Mouse (Mus musculus): ENCODE results near the gene Nr2c2. TPM values are rescaled to one million over a fixed set of nuclear protein-coding genes. Genes with fewer than 3 reads are reported as not detected.

Nr2c2 gene
- not detected in 2 replicates for polyA plus RNA-seq (2012; ENCODE audit: insufficient read depth, insufficient read length, low replicate concordance, missing spikeins)

- Histone ChIP-seq H3K4me1 (ENCODE audit: control insufficient read depth, insufficient read depth, low read length) (no peaks in the 10 kb centered on the region; the same call in 1 of the 2 replicates), H3K4me3 (ENCODE audit: insufficient read depth, low read depth, low read length) (peak within 1 kb of the TSS; percentile 98), H3K27ac (ENCODE audit: insufficient read depth, low read depth, low read length) (peak within 1 kb of the TSS; percentile 96)
- TF ChIP-seq POLR2A (IDR thresholded peaks at IDR 0.05; ENCODE audit: insufficient read depth, low read depth, low read length) = peak; percentile 87
- 0 out of 2 replicates have a peak, but pooled peaks have one; percentile 10 for TF ChIP-seq CTCF (IDR thresholded peaks at IDR 0.05; ENCODE audit: insufficient read depth, low read depth, low read length)
- under 1% methylated on average over 58 of the region's 58 CpGs for WGBS
Observed at GRCm38 (mm10) chr6:92091130-92091591, at the start of gene Nr2c2. Gene Nr2c2 (plus strand): TSS chr6:92091390.

GRCm38 (mm10) chr6:92042055-92042454 lies 49.1 kb upstream of the Nr2c2 start:
- Histone ChIP-seq H3K27ac (ENCODE audit: insufficient read depth, low read depth, low read length) (no peak overlapping the region), H3K4me3 (ENCODE audit: insufficient read depth, low read depth, low read length) (no peak overlapping the region), H3K4me1 (ENCODE audit: control insufficient read depth, insufficient read depth, low read length) (peaks cover 6% of the 10 kb centered on the region; the same call in 1 of the 2 replicates)
- no peak for TF ChIP-seq POLR2A (IDR thresholded peaks at IDR 0.05; ENCODE audit: insufficient read depth, low read depth, low read length)
- no peak for TF ChIP-seq CTCF (IDR thresholded peaks at IDR 0.05; ENCODE audit: insufficient read depth, low read depth, low read length)
- 43% methylated on average over 4 of the region's 4 CpGs for WGBS

- WGBS = 58% methylated on average over 1 of the region's 1 CpGs
Observed at GRCm38 (mm10) chr6:92042850-92043249, 48.3 kb upstream of the Nr2c2 start.

GRCm38 (mm10) chr6:92057768-92058167 lies 33.4 kb upstream of the Nr2c2 start:
- TF ChIP-seq POLR2A (IDR thresholded peaks at IDR 0.05; ENCODE audit: insufficient read depth, low read depth, low read length) = no peak
- no peak for TF ChIP-seq CTCF (IDR thresholded peaks at IDR 0.05; ENCODE audit: insufficient read depth, low read depth, low read length)
- peaks cover 18% of the 10 kb centered on the region for H3K4me1 ChIP-seq (ENCODE audit: control insufficient read depth, insufficient read depth, low read length)
- no peak overlapping the region for H3K27ac ChIP-seq (ENCODE audit: insufficient read depth, low read depth, low read length)
- 58% methylated on average over 2 of the region's 2 CpGs for WGBS
- H3K4me3 ChIP-seq (ENCODE audit: insufficient read depth, low read depth, low read length) = no peak overlapping the region

More at GRCm38 (mm10) chr6:92042850-92043249, 48.3 kb upstream of the Nr2c2 start:
- no peak overlapping the region for H3K27ac ChIP-seq (ENCODE audit: insufficient read depth, low read depth, low read length)
- TF ChIP-seq POLR2A (IDR thresholded peaks at IDR 0.05; ENCODE audit: insufficient read depth, low read depth, low read length) = no peak
- no peak for TF ChIP-seq CTCF (IDR thresholded peaks at IDR 0.05; ENCODE audit: insufficient read depth, low read depth, low read length)
- H3K4me1 ChIP-seq (ENCODE audit: control insufficient read depth, insufficient read depth, low read length) = peaks cover 6% of the 10 kb centered on the region; the same call in 1 of the 2 replicates
- H3K4me3 ChIP-seq (ENCODE audit: insufficient read depth, low read depth, low read length) = no peak overlapping the region

- 24% methylated on average over 5 of the region's 5 CpGs for WGBS
- Histone ChIP-seq H3K27ac (ENCODE audit: insufficient read depth, low read depth, low read length) (peak overlapping the region; percentile 52), H3K4me3 (ENCODE audit: insufficient read depth, low read depth, low read length) (no peak overlapping the region), H3K4me1 (ENCODE audit: control insufficient read depth, insufficient read depth, low read length) (peaks cover 36% of the 10 kb centered on the region)
- TF ChIP-seq POLR2A (IDR thresholded peaks at IDR 0.05; ENCODE audit: insufficient read depth, low read depth, low read length) (no peak), CTCF (IDR thresholded peaks at IDR 0.05; ENCODE audit: insufficient read depth, low read depth, low read length) (no peak)
Observed at GRCm38 (mm10) chr6:92061725-92062124, 29.5 kb upstream of the Nr2c2 start.

GRCm38 (mm10) chr6:92063452-92063851 lies 27.7 kb upstream of the Nr2c2 start:
- TF ChIP-seq POLR2A (IDR thresholded peaks at IDR 0.05; ENCODE audit: insufficient read depth, low read depth, low read length) = no peak
- TF ChIP-seq CTCF (IDR thresholded peaks at IDR 0.05; ENCODE audit: insufficient read depth, low read depth, low read length) = no peak

GRCm38 (mm10) chr6:92064101-92064500 lies 27.1 kb upstream of the Nr2c2 start:
- Histone ChIP-seq H3K4me3 (ENCODE audit: insufficient read depth, low read depth, low read length) (no peak overlapping the region), H3K4me1 (ENCODE audit: control insufficient read depth, insufficient read depth, low read length) (peaks cover 38% of the 10 kb centered on the region), H3K27ac (ENCODE audit: insufficient read depth, low read depth, low read length) (no peak overlapping the region)
- 46% methylated on average over 10 of the region's 10 CpGs for WGBS
- TF ChIP-seq CTCF (IDR thresholded peaks at IDR 0.05; ENCODE audit: insufficient read depth, low read depth, low read length) (no peak), POLR2A (IDR thresholded peaks at IDR 0.05; ENCODE audit: insufficient read depth, low read depth, low read length) (no peak)

More at GRCm38 (mm10) chr6:92063452-92063851, 27.7 kb upstream of the Nr2c2 start:
- 91% methylated on average over 2 of the region's 2 CpGs for WGBS
- H3K4me1 ChIP-seq (ENCODE audit: control insufficient read depth, insufficient read depth, low read length) = peaks cover 38% of the 10 kb centered on the region
- H3K4me3 ChIP-seq (ENCODE audit: insufficient read depth, low read depth, low read length) = no peak overlapping the region
- no peak overlapping the region for H3K27ac ChIP-seq (ENCODE audit: insufficient read depth, low read depth, low read length)

GRCm38 (mm10) chr6:92065721-92066496 lies 25.3 kb upstream of the Nr2c2 start:
- WGBS = 55% methylated on average over 12 of the region's 12 CpGs
- Histone ChIP-seq H3K27ac (ENCODE audit: insufficient read depth, low read depth, low read length) (no peak overlapping the region), H3K4me3 (ENCODE audit: insufficient read depth, low read depth, low read length) (no peak overlapping the region), H3K4me1 (ENCODE audit: control insufficient read depth, insufficient read depth, low read length) (peaks cover 36% of the 10 kb centered on the region)
- peak; percentile 39; the same call in 1 of the 2 replicates for TF ChIP-seq CTCF (IDR thresholded peaks at IDR 0.05; ENCODE audit: insufficient read depth, low read depth, low read length)
- no peak for TF ChIP-seq POLR2A (IDR thresholded peaks at IDR 0.05; ENCODE audit: insufficient read depth, low read depth, low read length)

- WGBS = 23% methylated on average over 16 of the region's 16 CpGs
- Histone ChIP-seq H3K4me1 (ENCODE audit: control insufficient read depth, insufficient read depth, low read length) (peaks cover 25% of the 10 kb centered on the region), H3K4me3 (ENCODE audit: insufficient read depth, low read depth, low read length) (no peak overlapping the region), H3K27ac (ENCODE audit: insufficient read depth, low read depth, low read length) (no peak overlapping the region)
- TF ChIP-seq CTCF (IDR thresholded peaks at IDR 0.05; ENCODE audit: insufficient read depth, low read depth, low read length) (peak; percentile 93), POLR2A (IDR thresholded peaks at IDR 0.05; ENCODE audit: insufficient read depth, low read depth, low read length) (no peak)
Observed at GRCm38 (mm10) chr6:92067146-92067790, 23.9 kb upstream of the Nr2c2 start.

Data from olfactory bulb, adult 2 months (tissue).